Mouse (Mus musculus) cerebellum, postnatal 4 days (tissue): ENCODE data around the gene Ubxn10.
A peak's percentile ranks its signal among the peaks of the same experiment; 100 is the strongest.

Experiments
- DNase-seq, 2 experiments: peaks; one replicate each; pipeline ENCODE4 v3.0.0; 2022; ENCODE audit warnings: low spot score in 2 of 2, mixed read lengths in 1 of 2

Gene Ubxn10

GRCm38 (mm10) chr4:138734105-138734504 is 2.9 kb downstream of the Ubxn10 start:
- no peak for DNase-seq

GRCm38 (mm10) chr4:138729018-138729703 is 7.8 kb downstream of the Ubxn10 start:
- no peak for DNase-seq

GRCm38 (mm10) chr4:138725751-138726150 is 11.2 kb downstream of the Ubxn10 start:
- DNase-seq: peak in 1 of 2 experiments; percentile 44

GRCm38 (mm10) chr4:138725127-138725461 is 11.9 kb downstream of the Ubxn10 start:
- DNase-seq: peak; percentile 32 to 61

- DNase-seq: no peak
Observed at GRCm38 (mm10) chr4:138724354-138725126, 12.4 kb downstream of the Ubxn10 start, which contains the start of gene Pla2g2c. Gene Pla2g2c, plus strand, starts transcription at chr4:138724792.

- DNase-seq: no peak
Observed at GRCm38 (mm10) chr4:138723493-138724281, 13.3 kb downstream of the Ubxn10 start.

- DNase-seq: no peak
Observed at GRCm38 (mm10) chr4:138719264-138719596, 17.7 kb downstream of the Ubxn10 start.

- DNase-seq: no peak
Observed at GRCm38 (mm10) chr4:138718586-138719263, 18.2 kb downstream of the Ubxn10 start.

- no peak for DNase-seq
Observed at GRCm38 (mm10) chr4:138716697-138717096, 20.3 kb downstream of the Ubxn10 start.

GRCm38 (mm10) chr4:138714186-138714585 is 22.8 kb downstream of the Ubxn10 start:
- no peak for DNase-seq

GRCm38 (mm10) chr4:138712621-138713020 is 24.3 kb downstream of the Ubxn10 start:
- DNase-seq: no peak

- DNase-seq: no peak
Observed at GRCm38 (mm10) chr4:138712096-138712495, 24.9 kb downstream of the Ubxn10 start.

- peak in 1 of 2 experiments; percentile 46 for DNase-seq
Observed at GRCm38 (mm10) chr4:138711051-138711820, 25.7 kb downstream of the Ubxn10 start.

GRCm38 (mm10) chr4:138710633-138711032 is 26.3 kb downstream of the Ubxn10 start:
- peak; percentile 71 to 95 for DNase-seq

GRCm38 (mm10) chr4:138709944-138710343 is 27.0 kb downstream of the Ubxn10 start:
- DNase-seq: peak in 1 of 2 experiments; percentile 41

GRCm38 (mm10) chr4:138709246-138709645 is 27.7 kb downstream of the Ubxn10 start:
- DNase-seq: no peak

- DNase-seq: peak in 1 of 2 experiments; percentile 63
Observed at GRCm38 (mm10) chr4:138708636-138709035, 28.3 kb downstream of the Ubxn10 start.

GRCm38 (mm10) chr4:138706620-138707019 is 30.3 kb downstream of the Ubxn10 start:
- DNase-seq: no peak

GRCm38 (mm10) chr4:138704169-138704568 is 32.8 kb downstream of the Ubxn10 start:
- no peak for DNase-seq

GRCm38 (mm10) chr4:138703591-138703990 is 33.4 kb downstream of the Ubxn10 start:
- no peak for DNase-seq

GRCm38 (mm10) chr4:138702528-138702927 is 34.4 kb downstream of the Ubxn10 start:
- DNase-seq: no peak
